Mouse (Mus musculus) testis, adult 2 months (tissue): Measurements from ENCODE around the gene Tmem184b. TPM values are rescaled to one million over a fixed set of nuclear protein-coding genes. Genes with fewer than 3 reads are reported as not detected.

Experiments used
- H3K27ac ChIP-seq: fragments of 200-500 bp; 2 replicates; pipeline ENCODE4 v1.5.1; 2012; ENCODE audit warnings: low read depth, low read length; ENCODE audit not compliant: control insufficient read depth, insufficient read depth
- H3K27me3 ChIP-seq: fragments of 200-500 bp; 2 replicates; pipeline ENCODE4 v1.6.1; 2012; ENCODE audit warnings: mild to moderate bottlenecking, low read length, moderate library complexity; ENCODE audit not compliant: control insufficient read depth, insufficient read depth
- H3K36me3 ChIP-seq: fragments of 200-500 bp; 2 replicates; pipeline ENCODE4 v1.6.1; 2012; ENCODE audit warnings: mild to moderate bottlenecking, low read length; ENCODE audit not compliant: control insufficient read depth, insufficient read depth
- H3K4me1 ChIP-seq: fragments of 200-500 bp; 2 replicates; pipeline ENCODE4 v1.6.1; 2012; ENCODE audit warnings: low read length; ENCODE audit not compliant: control insufficient read depth, insufficient read depth
- H3K4me3 ChIP-seq: fragments of 200-500 bp; 2 replicates; pipeline ENCODE4 v1.5.1; 2012; ENCODE audit warnings: low read depth, mild to moderate bottlenecking, low read length, moderate library complexity, mixed read lengths; ENCODE audit not compliant: control insufficient read depth
- CTCF ChIP-seq: fragments of 200-500 bp; IDR thresholded peaks from 2 replicates; pipeline ENCODE4 v1.5.1; 2012; ENCODE audit warnings: low read depth, mild to moderate bottlenecking, inconsistent platforms, low read length, moderate library complexity; ENCODE audit not compliant: control insufficient read depth, insufficient read depth, insufficient replicate concordance
- POLR2A ChIP-seq: fragments of 200-500 bp; IDR thresholded peaks from 2 replicates; pipeline ENCODE4 v1.6.1; 2012; ENCODE audit warnings: low read depth, mild to moderate bottlenecking, inconsistent platforms, low read length, moderate library complexity; ENCODE audit not compliant: control insufficient read depth
- polyA plus RNA-seq: library from polyadenylated mRNA; depleted of rRNA; stranded (reverse); fragments of >200 nt; gene quantifications from 2 replicates; pipeline ENCODE4 v1.2.3, GENCODE M21; 2012

Gene Tmem184b
- polyA plus RNA-seq, 1 experiment = 11.8 TPM

DNA sequence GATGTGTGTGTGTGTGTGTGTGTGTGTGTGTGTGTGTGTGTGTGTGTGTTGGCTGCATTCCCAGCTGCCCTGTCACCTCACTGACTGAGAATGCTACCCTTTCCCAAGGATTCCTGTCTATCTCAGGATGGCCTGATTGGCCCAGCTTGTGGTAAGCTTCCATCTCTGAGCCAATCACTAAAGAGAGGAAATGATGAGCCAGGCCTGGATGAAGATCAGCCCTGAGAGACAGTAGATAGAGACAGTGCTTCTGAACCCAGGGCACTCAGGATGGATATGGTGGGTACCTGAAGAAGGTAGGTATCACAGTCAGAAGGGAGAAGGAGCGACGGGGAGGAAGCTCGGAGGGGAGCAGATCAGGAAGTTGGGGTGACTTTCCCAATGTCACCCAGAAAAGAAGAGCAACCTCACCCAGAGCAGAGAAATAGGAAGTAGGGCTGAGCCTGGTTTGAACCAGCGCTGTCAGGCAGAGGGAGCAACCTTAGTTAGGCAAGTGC is 5.8 kb upstream of the Tmem184b start:
- TF ChIP-seq CTCF (no peak), POLR2A (no peak)
- H3K4me1 ChIP-seq = no peaks in the 10 kb centered on the region

GRCm38 (mm10) chr15:79406564-79406963 is 3.2 kb upstream of the Tmem184b start:
- Histone ChIP-seq H3K36me3 (no peaks in the 10 kb centered on the region), H3K27me3 (no peaks in the 10 kb centered on the region), H3K27ac (no peak overlapping the region), H3K4me1 (peaks cover 11% of the 10 kb centered on the region), H3K4me3 (no peak overlapping the region)
- no peak for TF ChIP-seq CTCF
- TF ChIP-seq POLR2A = no peak

More for the DNA sequence above, 5.8 kb upstream of the Tmem184b start:
- H3K27me3 ChIP-seq = no peaks in the 10 kb centered on the region
- no peak overlapping the region for H3K4me3 ChIP-seq
- no peaks in the 10 kb centered on the region for H3K36me3 ChIP-seq
- no peak overlapping the region for H3K27ac ChIP-seq

GRCm38 (mm10) chr15:79404277-79404676 is 908 bp upstream of the Tmem184b start:
- H3K4me1 ChIP-seq = peaks cover 14% of the 10 kb centered on the region
- no peaks in the 10 kb centered on the region for H3K36me3 ChIP-seq

DNA sequence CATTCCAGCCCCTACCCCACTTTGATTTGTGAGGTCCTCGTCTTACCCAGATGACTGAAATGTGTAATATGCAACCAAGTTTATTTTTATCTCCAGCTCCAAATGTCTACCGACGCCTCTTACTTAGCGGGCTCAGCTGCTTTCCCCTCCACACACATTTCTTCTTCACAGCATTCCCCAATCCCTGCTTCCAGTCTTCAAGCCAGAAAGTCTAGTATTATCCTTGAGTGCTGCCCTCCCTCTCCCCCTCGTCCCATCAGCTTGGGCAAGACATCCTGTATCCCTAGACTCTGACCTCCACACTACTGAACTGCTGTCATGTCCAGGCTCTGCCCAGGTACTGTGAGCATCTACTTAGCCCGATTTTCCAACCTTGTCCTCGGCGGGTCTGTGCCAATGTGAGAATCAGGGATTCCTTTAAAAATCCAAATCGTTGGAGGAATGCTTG is 418 bp upstream of the Tmem184b start:
- no peak overlapping the region for H3K27ac ChIP-seq
- peaks cover 14% of the 10 kb centered on the region for H3K4me1 ChIP-seq

More at GRCm38 (mm10) chr15:79404277-79404676, 908 bp upstream of the Tmem184b start:
- Histone ChIP-seq H3K27ac (no peak overlapping the region), H3K27me3 (no peaks in the 10 kb centered on the region), H3K4me3 (no peak overlapping the region)
- no peak for TF ChIP-seq CTCF
- TF ChIP-seq POLR2A = no peak

DNA sequence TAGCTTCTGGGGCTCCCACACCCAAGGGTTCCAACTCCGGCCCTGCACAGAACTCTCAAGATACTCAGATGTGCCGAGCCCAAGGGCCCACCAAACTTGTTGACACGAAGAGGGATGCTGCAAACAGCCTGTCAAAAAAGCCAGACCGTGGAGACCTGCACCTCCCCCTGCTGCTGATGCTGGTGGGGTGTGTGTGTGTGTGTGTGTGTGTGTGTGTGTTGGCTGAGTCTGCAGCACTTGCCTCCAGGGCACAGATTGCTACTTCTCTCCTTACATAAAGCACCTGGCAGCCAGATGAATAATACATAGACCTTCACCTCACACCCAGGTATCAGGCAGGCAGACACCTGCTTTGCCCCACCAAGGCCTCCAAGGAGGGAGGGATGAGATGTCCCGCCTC is 1.2 kb downstream of the Tmem184b start:
- Histone ChIP-seq H3K27ac (no peak overlapping the region), H3K27me3 (no peaks in the 10 kb centered on the region), H3K36me3 (no peaks in the 10 kb centered on the region), H3K4me3 (no peak overlapping the region), H3K4me1 (peaks cover 14% of the 10 kb centered on the region)
- TF ChIP-seq CTCF = no peak
- TF ChIP-seq POLR2A = no peak

More for the DNA sequence above, 418 bp upstream of the Tmem184b start:
- H3K4me3 ChIP-seq = peak overlapping the region; percentile 87
- H3K36me3 ChIP-seq = no peaks in the 10 kb centered on the region
- H3K27me3 ChIP-seq = no peaks in the 10 kb centered on the region
- TF ChIP-seq POLR2A (no peak), CTCF (no peak)

DNA sequence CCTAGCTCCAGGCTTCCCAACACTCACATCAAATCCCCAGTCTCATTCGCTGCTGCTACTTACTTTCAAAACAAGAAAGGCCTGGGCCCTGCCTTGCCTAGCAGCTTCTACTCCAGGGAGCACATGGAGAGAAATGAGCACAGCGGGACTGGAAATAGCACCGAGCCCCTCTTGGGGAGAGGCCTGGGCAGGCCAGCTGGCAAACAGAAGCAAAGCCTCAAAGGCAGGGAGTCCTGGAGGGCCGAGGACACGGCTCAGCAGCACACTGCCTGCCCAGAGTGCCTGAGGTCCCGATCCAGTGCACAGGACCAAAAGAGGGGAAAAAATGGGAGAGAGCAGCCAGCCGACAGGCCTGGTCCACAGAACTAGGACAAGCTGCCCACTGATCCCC is 2.4 kb downstream of the Tmem184b start:
- no peaks in the 10 kb centered on the region for H3K27me3 ChIP-seq
- H3K4me3 ChIP-seq = no peak overlapping the region
- H3K36me3 ChIP-seq = no peaks in the 10 kb centered on the region
- TF ChIP-seq CTCF (no peak), POLR2A (no peak)
- H3K4me1 ChIP-seq = peaks cover 14% of the 10 kb centered on the region
- H3K27ac ChIP-seq = no peak overlapping the region

GRCm38 (mm10) chr15:79400134-79400974 is 3.0 kb downstream of the Tmem184b start:
- TF ChIP-seq CTCF (no peak), POLR2A (no peak)
- Histone ChIP-seq H3K27me3 (no peaks in the 10 kb centered on the region), H3K4me3 (no peak overlapping the region), H3K27ac (no peak overlapping the region), H3K4me1 (peaks cover 14% of the 10 kb centered on the region), H3K36me3 (no peaks in the 10 kb centered on the region)
